Comparison of ENCODE assay signal across 8 mouse cellular contexts in the genomic region with DNA sequence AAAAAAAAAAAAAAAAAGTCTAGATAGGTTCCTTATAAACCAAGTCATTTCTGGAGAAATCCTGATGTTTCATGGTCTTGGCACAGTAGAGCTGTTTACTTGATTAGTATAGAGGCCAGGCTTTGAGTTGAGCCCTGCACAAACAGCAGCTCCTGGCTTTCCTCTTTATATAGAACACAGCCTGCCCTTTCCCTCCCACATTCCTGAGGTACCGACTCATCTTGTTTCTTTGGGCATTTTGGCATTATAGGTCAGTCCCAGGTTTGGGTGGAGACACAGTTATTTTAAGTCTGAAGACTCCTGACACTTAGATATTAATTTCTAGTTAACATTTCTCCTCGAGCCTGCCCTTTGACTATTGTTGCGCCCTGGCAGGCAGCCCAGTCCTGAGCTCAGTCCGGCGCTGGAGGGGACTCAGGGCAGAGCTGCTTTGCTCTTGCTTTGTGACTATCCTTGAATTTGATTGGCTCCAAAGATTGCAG.
A peak's percentile ranks its signal among the peaks of the same experiment; 100 is the strongest.
DNase-seq lines count a peak whose midpoint lies in the region; ATAC-seq lines count a peak whose summit lies in the region.

No protein-coding gene starts in this region.

- peak; percentile 18 for DNase-seq in retina, postnatal 1 day
- no peak for DNase-seq in retina, embryonic 14.5 days (ENCODE audit: low spot score)
- DNase-seq in gastrocnemius, postnatal 10 days, result peak; percentile 41
- peak; percentile 86 for DNase-seq in kidney, postnatal 10 days
- no peak for DNase-seq in thymus, postnatal 4 days
- no peak for DNase-seq in layer of hippocampus, adult 11-12 months (ENCODE audit: low spot score)

- ATAC-seq in frontal cortex, adult (ENCODE audit: low TSS enrichment), result no peak
- ATAC-seq in cerebellum, adult (ENCODE audit: insufficient number of reproducible peaks, low FRiP score, low TSS enrichment), result no peak

Comparison
In these comparisons a context has a peak if more than half of its experiments do, and no peak if none do; other contexts are left out.
1. DNase-seq: peak in retina, postnatal 1 day (single experiment), gastrocnemius, postnatal 10 days (single experiment) and kidney, postnatal 10 days (single experiment); none in retina, embryonic 14.5 days (single experiment), thymus, postnatal 4 days (single experiment) and layer of hippocampus, adult 11-12 months (single experiment).